9 mouse cellular contexts compared by ENCODE assay signal in genomic region chr1:172207111-172207584, GRCm38 (mm10). TPM values are rescaled to one million over a fixed set of nuclear protein-coding genes. Genes with fewer than 3 reads are reported as not detected.
DNase-seq lines count a peak whose midpoint lies in the region; ATAC-seq and TF ChIP-seq lines count a peak whose summit lies in the region.
"Had no signal": no experiment of that assay in that cellular context is flagged by ENCODE, and none has a peak within 500 bp of the region (broad histone marks: within the 10 kb centered on the region; RNA-seq: fewer than 3 reads in every experiment).

No protein-coding gene starts in this region.

- TF ChIP-seq POLR2A in myocyte (IDR thresholded peaks at IDR 0.05; ENCODE audit: insufficient read length, low read depth), result no peak

- no peak overlapping the region for H3ac ChIP-seq in myocyte (ENCODE audit: control insufficient read depth, insufficient read length)

- H3K9me3 ChIP-seq in forebrain, embryonic 14.5 days (replicated peaks; ENCODE audit: control insufficient read depth, low read length), result no peaks in the 10 kb centered on the region

- peaks cover 10% of the 10 kb centered on the region for H3K79me2 ChIP-seq in myocyte (ENCODE audit: control insufficient read depth, insufficient read depth)

- peak overlapping the region; percentile 79 for H3K4me2 ChIP-seq in forebrain, embryonic 14.5 days (ENCODE audit: low read length)
- H3K4me2 ChIP-seq in myocyte (ENCODE audit: low read depth), result peak overlapping the region; percentile 65

- DNase-seq in layer of hippocampus, adult 11-12 months (ENCODE audit: low spot score), result peak; percentile 81
- no peak for DNase-seq in layer of hippocampus, postnatal 25 days (ENCODE audit: extremely low spot score in 1 of 2, low spot score in 1 of 2)
- peak; percentile 75 for DNase-seq in cerebellum, adult 11-12 months
- peak; percentile 70 for DNase-seq in forebrain, embryonic 14.5 days (ENCODE audit: low spot score)
- no peak for DNase-seq in left cerebral cortex, adult 2 months (ENCODE audit: extremely low spot score in 1 of 2, low spot score in 2 of 2)
- no peak for DNase-seq in thymus, postnatal 14 days
- no peak for DNase-seq in frontal cortex, postnatal 14 days (ENCODE audit: low spot score in 2 of 2)

- 12% methylated on average over 7 of the region's 7 CpGs for WGBS in forebrain, embryonic 14.5 days

- peak overlapping the region; percentile 99 for H3K27ac ChIP-seq in forebrain, embryonic 14.5 days (ENCODE audit: low read depth, low read length)
- peak overlapping the region; percentile 99 for H3K27ac ChIP-seq in left cerebral cortex, adult 2 months

- TF ChIP-seq CTCF in left cerebral cortex, adult 2 months (IDR thresholded peaks at IDR 0.05), result no peak

- H3K36me3 ChIP-seq in forebrain, embryonic 14.5 days (ENCODE audit: control insufficient read depth, insufficient read depth, low read length), result 0 out of 2 replicates have a peak, but pooled peaks cover 4% of the 10 kb centered on the region
- no peaks in the 10 kb centered on the region for H3K36me3 ChIP-seq in myocyte (ENCODE audit: control insufficient read depth, insufficient read depth)

- intact Hi-C loops in left cerebral cortex, adult 2 months (cut with DNase I), result no loop called here

- peak; percentile 10 for ATAC-seq in forebrain, embryonic 14.5 days

- no peaks in the 10 kb centered on the region for H3K27me3 ChIP-seq in forebrain, embryonic 14.5 days (replicated peaks; ENCODE audit: control insufficient read depth, insufficient read depth, low read length)
- no peaks in the 10 kb centered on the region for H3K27me3 ChIP-seq in myocyte (ENCODE audit: control insufficient read depth, insufficient read depth, insufficient read length)

- H3K4me1 ChIP-seq in forebrain, embryonic 14.5 days (ENCODE audit: control insufficient read depth, insufficient read depth, low read length), result peaks cover 39% of the 10 kb centered on the region

- H3K4me3 ChIP-seq in forebrain, embryonic 14.5 days (ENCODE audit: low read depth, low read length), result peak overlapping the region; percentile 71; the same call in 1 of the 2 replicates
- peak overlapping the region; percentile 87 for H3K4me3 ChIP-seq in left cerebral cortex, adult 2 months
- H3K4me3 ChIP-seq in myocyte, result peak overlapping the region; percentile 68

- peak overlapping the region; percentile 92; the same call in 1 of the 2 replicates for H3K9ac ChIP-seq in forebrain, embryonic 14.5 days (ENCODE audit: low read length)

TF ChIP-seq in myocyte, 11 proteins besides CTCF, POLR2A, EP300 and RAD21:
- no peak for TF ChIP-seq USF1 (IDR thresholded peaks at IDR 0.05; ENCODE audit: low read depth)
- no peak for TF ChIP-seq MAX (IDR thresholded peaks at IDR 0.05; ENCODE audit: low read depth)
- TF ChIP-seq MYOG (IDR thresholded peaks at IDR 0.05; ENCODE audit: control insufficient read depth in 1 of 3, insufficient read depth in 1 of 3, insufficient read length in 2 of 3, low read depth in 2 of 3), result no peak
TF ChIP-seq in myocyte: peak in this region for 0.

RNA-seq across cellular contexts. Expression of gene Pea15a, which starts 0.5 kb away (rescaled TPM):
- total RNA-seq in layer of hippocampus, postnatal 25 days (2021), result 100 to 1,000 TPM; 395 to 445 TPM
- polyA plus RNA-seq in forebrain, embryonic 14.5 days (2014; fragmentation: Nextera tagmentation; extraction: Ambion mirVana), result 433 and 436 TPM in 2 replicates
- 100 to 1,000 TPM; 387 to 422 TPM for total RNA-seq in left cerebral cortex, adult 2 months (2021)
- 120 TPM for polyA plus RNA-seq in myocyte (2012; fragmentation: generic; extraction: Trizol)

RNA-seq across cellular contexts. Expression of gene Casq1, which starts 12.5 kb away (rescaled TPM):
- under 1 TPM; 0.49 to 0.52 TPM for total RNA-seq in layer of hippocampus, postnatal 25 days (2021)
- polyA plus RNA-seq in forebrain, embryonic 14.5 days (2014; fragmentation: Nextera tagmentation; extraction: Ambion mirVana), result 3.8 and 4.0 TPM in 2 replicates
- under 1 TPM in 1 of 2 experiments, not detected in 1; 0.48 TPM for total RNA-seq in left cerebral cortex, adult 2 months (2021)
- polyA plus RNA-seq in myocyte (2012; fragmentation: generic; extraction: Trizol), result 73.1 TPM

RNA-seq across cellular contexts. Expression of gene Atp1a4, which starts 51.1 kb away (rescaled TPM):
- total RNA-seq in layer of hippocampus, postnatal 25 days (2021), result not detected
- 0.08 and 0.12 TPM in 2 replicates for polyA plus RNA-seq in forebrain, embryonic 14.5 days (2014; fragmentation: Nextera tagmentation; extraction: Ambion mirVana)
- not detected for total RNA-seq in left cerebral cortex, adult 2 months (2021)
- polyA plus RNA-seq in myocyte (2012; fragmentation: generic; extraction: Trizol), result 0.06 TPM
- total RNA-seq: layer of hippocampus, adult 18-20 months had no signal

RNA-seq across cellular contexts. Expression of gene Igsf8, which starts 54.3 kb away (rescaled TPM):
- total RNA-seq in layer of hippocampus, postnatal 25 days (2021), result 100 to 1,000 TPM; 253 to 278 TPM
- 132 and 147 TPM in 2 replicates for polyA plus RNA-seq in forebrain, embryonic 14.5 days (2014; fragmentation: Nextera tagmentation; extraction: Ambion mirVana)
- 100 to 1,000 TPM; 257 to 260 TPM for total RNA-seq in left cerebral cortex, adult 2 months (2021)
- 79.7 TPM for polyA plus RNA-seq in myocyte (2012; fragmentation: generic; extraction: Trizol)

RNA-seq across cellular contexts. Expression of gene Dcaf8, which starts 59.3 kb away (rescaled TPM):
- 100 to 1,000 TPM; 107 to 115 TPM for total RNA-seq in layer of hippocampus, postnatal 25 days (2021)
- polyA plus RNA-seq in forebrain, embryonic 14.5 days (2014; fragmentation: Nextera tagmentation; extraction: Ambion mirVana), result 76.1 and 83.1 TPM in 2 replicates
- 100 to 1,000 TPM; 115 to 121 TPM for total RNA-seq in left cerebral cortex, adult 2 months (2021)
- 80.0 TPM for polyA plus RNA-seq in myocyte (2012; fragmentation: generic; extraction: Trizol)

Comparison
In these comparisons a context has a peak if more than half of its experiments do, and no peak if none do; other contexts are left out.
1. DNase-seq: peak in layer of hippocampus, adult 11-12 months (single experiment), cerebellum, adult 11-12 months (single experiment) and forebrain, embryonic 14.5 days (single experiment); none in layer of hippocampus, postnatal 25 days (0 of 2), left cerebral cortex, adult 2 months (0 of 2), thymus, postnatal 14 days (single experiment) and frontal cortex, postnatal 14 days (0 of 2).
2. Peak in every context shown above with its lines, with median percentiles within 50 percentile points of each other: H3K4me3 ChIP-seq.